Mouse (Mus musculus) c-Kit-positive CD71-positive TER-119-positive erythroid progenitor cells, embryonic 14.5 days (primary cell): ENCODE measurements around the gene Olfr1232.

ENCODE experiments used
- DNase-seq: peaks from one replicate; pipeline ENCODE4 v3.0.0-alpha.2; 2013; ENCODE audit warnings: low spot score

The Olfr1232 gene

GRCm38 (mm10) chr2:89329575-89329974 lies at the start of gene Olfr1232:
Gene Olfr1232, minus strand, starts transcription at chr2:89329675.
- DNase-seq: no peak

GRCm38 (mm10) chr2:89364765-89365164 lies 35.3 kb upstream of the Olfr1232 start, which contains the start of gene Olfr1234:
Gene Olfr1234, minus strand, starts transcription at chr2:89364865.
- no peak for DNase-seq

- DNase-seq: no peak
Measured at GRCm38 (mm10) chr2:89342298-89342697, 12.8 kb upstream of the Olfr1232 start, which contains the start of gene Olfr1233. Gene Olfr1233, minus strand, starts transcription at chr2:89342398.

- DNase-seq: no peak
Measured at GRCm38 (mm10) chr2:89306974-89307373, 22.5 kb downstream of the Olfr1232 start, which contains the start of gene Olfr1231. Gene Olfr1231, minus strand, starts transcription at chr2:89307074.

- DNase-seq: no peak
Measured at GRCm38 (mm10) chr2:89297168-89297567, 32.3 kb downstream of the Olfr1232 start, which contains the start of gene Olfr1230. Gene Olfr1230, minus strand, starts transcription at chr2:89297268.

- DNase-seq: no peak
Measured at GRCm38 (mm10) chr2:89287914-89288313, 41.6 kb downstream of the Olfr1232 start, which contains the start of gene Olfr1229. Gene Olfr1229, minus strand, starts transcription at chr2:89288014.
